ENCODE assay signal across 24 mouse cellular contexts in the genomic region with DNA sequence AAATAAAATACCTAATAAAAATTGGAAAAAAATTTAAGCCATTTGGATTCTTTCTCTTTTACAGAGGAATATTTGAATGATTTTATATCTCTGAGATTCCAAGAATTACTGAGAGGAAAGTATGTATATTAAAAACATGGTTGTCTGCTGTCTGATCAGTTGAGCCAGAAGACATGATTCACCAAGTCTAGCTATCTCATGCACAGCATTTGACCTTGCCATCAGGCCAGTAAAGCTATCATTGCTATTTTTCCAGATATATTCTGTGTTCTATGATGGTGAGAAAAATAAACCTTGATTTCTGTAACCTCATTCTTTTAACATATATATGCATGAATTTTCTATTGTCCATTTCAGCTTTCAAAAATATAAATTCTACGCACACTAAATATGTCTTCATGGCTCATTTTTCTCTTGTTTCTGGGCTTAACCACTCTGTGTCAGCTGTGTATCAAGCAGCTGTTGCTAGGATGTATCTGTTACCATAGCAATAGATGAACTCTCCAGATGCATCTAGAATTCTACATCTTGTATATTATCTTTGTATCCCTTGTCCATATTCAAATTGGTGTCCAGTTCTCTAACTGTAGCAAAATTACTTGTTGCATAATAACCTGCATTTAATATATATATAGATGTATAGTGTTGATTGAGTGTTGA. TPM values are rescaled to one million over a fixed set of nuclear protein-coding genes. Genes with fewer than 3 reads are reported as not detected.
DNase-seq lines count a peak whose midpoint lies in the region; ATAC-seq and TF ChIP-seq lines count a peak whose summit lies in the region.
"Had no signal": no experiment of that assay in that cellular context is flagged by ENCODE, and none has a peak within 500 bp of the region (broad histone marks: within the 10 kb centered on the region; RNA-seq: fewer than 3 reads in every experiment).

No protein-coding gene starts in this region.

- no peak overlapping the region for H3K4me3 ChIP-seq in forebrain, embryonic 14.5 days (ENCODE audit: low read depth, low read length)
- H3K4me3 ChIP-seq in forebrain, embryonic 12.5 days (replicated peaks) = no peak overlapping the region
- H3K4me3 ChIP-seq in hindbrain, postnatal 0 days (ENCODE audit: low read length) = no peak overlapping the region
- no peak overlapping the region for H3K4me3 ChIP-seq in hindbrain, embryonic 10.5 days
- no peak overlapping the region for H3K4me3 ChIP-seq in neural tube, embryonic 15.5 days (replicated peaks)
- H3K4me3 ChIP-seq: embryonic facial prominence, embryonic 13.5 days; heart, embryonic 10.5 days had no signal

- H3K4me2 ChIP-seq in forebrain, embryonic 14.5 days (ENCODE audit: low read length) = no peak overlapping the region
- H3K4me2 ChIP-seq in forebrain, embryonic 12.5 days = no peak overlapping the region
- H3K4me2 ChIP-seq in hindbrain, postnatal 0 days (ENCODE audit: low read depth, low read length) = no peak overlapping the region
- H3K4me2 ChIP-seq in neural tube, embryonic 15.5 days = no peak overlapping the region
- H3K4me2 ChIP-seq: embryonic facial prominence, embryonic 13.5 days had no signal

- no peaks in the 10 kb centered on the region for H3K36me3 ChIP-seq in forebrain, embryonic 14.5 days (ENCODE audit: control insufficient read depth, insufficient read depth, low read length)
- H3K36me3 ChIP-seq in forebrain, embryonic 12.5 days (replicated peaks) = no peaks in the 10 kb centered on the region
- no peaks in the 10 kb centered on the region for H3K36me3 ChIP-seq in hindbrain, postnatal 0 days (ENCODE audit: insufficient read depth, low read length)
- no peaks in the 10 kb centered on the region for H3K36me3 ChIP-seq in hindbrain, embryonic 10.5 days
- H3K36me3 ChIP-seq in neural tube, embryonic 15.5 days = no peaks in the 10 kb centered on the region
- H3K36me3 ChIP-seq: embryonic facial prominence, embryonic 13.5 days; heart, embryonic 10.5 days had no signal

- no peak for ATAC-seq in forebrain, embryonic 14.5 days
- no peak for ATAC-seq in forebrain, embryonic 12.5 days (ENCODE audit: low FRiP score)
- ATAC-seq in hindbrain, postnatal 0 days = peak; percentile 69; the same call in 1 of the 2 replicates
- peak; percentile 69; the same call in 1 of the 2 replicates for ATAC-seq in neural tube, embryonic 15.5 days (ENCODE audit: low FRiP score)
- ATAC-seq: intestine, embryonic 16.5 days had no signal

- no peak for TF ChIP-seq CTCF in hindbrain, postnatal 0 days (IDR thresholded peaks at IDR 0.05; ENCODE audit: low read depth)

- H3K27ac ChIP-seq in forebrain, embryonic 14.5 days (ENCODE audit: low read depth, low read length) = no peak overlapping the region
- H3K27ac ChIP-seq in forebrain, embryonic 12.5 days = no peak overlapping the region
- H3K27ac ChIP-seq in hindbrain, postnatal 0 days = no peak overlapping the region
- no peak overlapping the region for H3K27ac ChIP-seq in hindbrain, embryonic 10.5 days
- no peak overlapping the region for H3K27ac ChIP-seq in neural tube, embryonic 15.5 days (replicated peaks)
- H3K27ac ChIP-seq: embryonic facial prominence, embryonic 13.5 days; heart, embryonic 10.5 days had no signal

- no peaks in the 10 kb centered on the region for H3K27me3 ChIP-seq in forebrain, embryonic 14.5 days (replicated peaks; ENCODE audit: control insufficient read depth, insufficient read depth, low read length)
- no peaks in the 10 kb centered on the region for H3K27me3 ChIP-seq in forebrain, embryonic 12.5 days
- H3K27me3 ChIP-seq in hindbrain, postnatal 0 days (ENCODE audit: insufficient read depth, low read length) = no peaks in the 10 kb centered on the region
- H3K27me3 ChIP-seq in hindbrain, embryonic 10.5 days (ENCODE audit: insufficient read depth, poor library complexity, severe bottlenecking) = no peaks in the 10 kb centered on the region
- H3K27me3 ChIP-seq in neural tube, embryonic 15.5 days (replicated peaks) = no peaks in the 10 kb centered on the region
- H3K27me3 ChIP-seq: embryonic facial prominence, embryonic 13.5 days had no signal

- DNase-seq in forebrain, embryonic 14.5 days (ENCODE audit: low spot score) = peak; percentile 10
- peak; percentile 17 for DNase-seq in hindbrain, postnatal 0 days (ENCODE audit: low spot score)
- no peak for DNase-seq in hindbrain, embryonic 10.5 days (ENCODE audit: low spot score)
- no peak for DNase-seq in neural tube, embryonic 10.5 days (ENCODE audit: extremely low spot score, low spot score)
- DNase-seq in right cerebral cortex, postnatal 4 days = no peak
- DNase-seq: adrenal gland, postnatal 10 days; cerebellum, adult 11-12 months; cerebellum, adult 9-11 months; cerebellum, postnatal 36 days; gastrocnemius, postnatal 10 days; heart, adult 18-20 months had no signal

- H3K4me1 ChIP-seq in forebrain, embryonic 14.5 days (ENCODE audit: control insufficient read depth, insufficient read depth, low read length) = no peaks in the 10 kb centered on the region
- H3K4me1 ChIP-seq in forebrain, embryonic 12.5 days = no peaks in the 10 kb centered on the region
- H3K4me1 ChIP-seq in hindbrain, postnatal 0 days (ENCODE audit: insufficient read depth, low read length) = no peaks in the 10 kb centered on the region
- no peaks in the 10 kb centered on the region for H3K4me1 ChIP-seq in hindbrain, embryonic 10.5 days (replicated peaks)
- no peaks in the 10 kb centered on the region for H3K4me1 ChIP-seq in neural tube, embryonic 15.5 days
- H3K4me1 ChIP-seq: embryonic facial prominence, embryonic 13.5 days; heart, embryonic 10.5 days had no signal

- 95% methylated on average over 1 of the region's 1 CpGs for WGBS in forebrain, embryonic 14.5 days
- 93% methylated on average over 1 of the region's 1 CpGs for WGBS in forebrain, embryonic 12.5 days
- WGBS in hindbrain, postnatal 0 days = 71% methylated on average over 1 of the region's 1 CpGs
- whole genome bisulfite sequencing in hindbrain, embryonic 10.5 days = 98% methylated on average over 1 of the region's 1 CpGs
- WGBS in neural tube, embryonic 15.5 days = 76% methylated on average over 1 of the region's 1 CpGs

- no peaks in the 10 kb centered on the region for H3K9me3 ChIP-seq in forebrain, embryonic 14.5 days (replicated peaks; ENCODE audit: control insufficient read depth, low read length)
- H3K9me3 ChIP-seq in forebrain, embryonic 12.5 days = no peaks in the 10 kb centered on the region
- no peaks in the 10 kb centered on the region for H3K9me3 ChIP-seq in hindbrain, postnatal 0 days (ENCODE audit: low read length)
- H3K9me3 ChIP-seq in hindbrain, embryonic 10.5 days = no peaks in the 10 kb centered on the region
- H3K9me3 ChIP-seq in neural tube, embryonic 15.5 days (replicated peaks) = no peaks in the 10 kb centered on the region
- H3K9me3 ChIP-seq: embryonic facial prominence, embryonic 13.5 days; heart, embryonic 10.5 days had no signal

- H3K9ac ChIP-seq in forebrain, embryonic 14.5 days (ENCODE audit: low read length) = no peak overlapping the region
- no peak overlapping the region for H3K9ac ChIP-seq in forebrain, embryonic 12.5 days
- H3K9ac ChIP-seq in hindbrain, postnatal 0 days (replicated peaks; ENCODE audit: low read length) = no peak overlapping the region
- no peak overlapping the region for H3K9ac ChIP-seq in neural tube, embryonic 15.5 days (replicated peaks)
- H3K9ac ChIP-seq: embryonic facial prominence, embryonic 13.5 days had no signal

RNA-seq across cellular contexts. Expression of gene Oprm1, which starts 53.0 kb away (rescaled TPM):
- polyA plus RNA-seq in forebrain, embryonic 14.5 days (2014; fragmentation: Nextera tagmentation; extraction: Ambion mirVana) = 0.62 and 1.7 TPM in 2 replicates
- polyA plus RNA-seq in forebrain, embryonic 12.5 days (2016; fragmentation: Nextera tagmentation; extraction: Ambion mirVana) = 0.45 and 0.72 TPM in 2 replicates
- 12.4 and 13.8 TPM in 2 replicates for total RNA-seq in hindbrain, postnatal 0 days (2014; rRNA removed)
- polyA plus RNA-seq in hindbrain, postnatal 0 days (2015; fragmentation: Nextera tagmentation; extraction: Ambion mirVana) = 2.1 and 2.2 TPM in 2 replicates
- 0.44 TPM in 1 of 2 replicates, not detected in the other for polyA plus RNA-seq in hindbrain, embryonic 10.5 days (2016; fragmentation: Nextera tagmentation; extraction: Ambion mirVana)
- 3.3 and 3.4 TPM in 2 replicates for polyA plus RNA-seq in neural tube, embryonic 15.5 days (2015; fragmentation: Nextera tagmentation; extraction: Ambion mirVana)
- total RNA-seq: gastrocnemius, postnatal 10 days; gastrocnemius, postnatal 4 days; heart, adult 18-20 months; heart, postnatal 10 days; hematopoietic stem cell, adult 5-6 weeks; MEL had no signal
- polyA plus RNA-seq: C2C12; embryonic facial prominence, embryonic 13.5 days; heart, embryonic 10.5 days; heart, embryonic 14.5 days had no signal

RNA-seq across cellular contexts. Expression of gene Gm10945, which starts 56.2 kb away (rescaled TPM):
- not detected in 2 replicates for polyA plus RNA-seq in forebrain, embryonic 14.5 days (2014; fragmentation: Nextera tagmentation; extraction: Ambion mirVana)
- polyA plus RNA-seq in forebrain, embryonic 12.5 days (2016; fragmentation: Nextera tagmentation; extraction: Ambion mirVana) = not detected in 2 replicates
- total RNA-seq in hindbrain, postnatal 0 days (2014; rRNA removed) = not detected in 2 replicates
- polyA plus RNA-seq in hindbrain, postnatal 0 days (2015; fragmentation: Nextera tagmentation; extraction: Ambion mirVana) = not detected in 2 replicates
- not detected in 2 replicates for polyA plus RNA-seq in hindbrain, embryonic 10.5 days (2016; fragmentation: Nextera tagmentation; extraction: Ambion mirVana)
- not detected in 2 replicates for polyA plus RNA-seq in neural tube, embryonic 15.5 days (2015; fragmentation: Nextera tagmentation; extraction: Ambion mirVana)
- total RNA-seq: adrenal gland, postnatal 10 days; adrenal gland, postnatal 4 days; gastrocnemius, postnatal 10 days; gastrocnemius, postnatal 4 days; heart, adult 18-20 months; heart, postnatal 10 days; hematopoietic stem cell, adult 5-6 weeks; MEL had no signal
- polyA plus RNA-seq: C2C12; embryonic facial prominence, embryonic 13.5 days; frontal cortex, adult 2 months; heart, embryonic 10.5 days; heart, embryonic 14.5 days; intestine, embryonic 16.5 days had no signal

Comparison
In these comparisons a context has a peak if more than half of its experiments do, and no peak if none do; other contexts are left out.
1. DNase-seq: peak in forebrain, embryonic 14.5 days (single experiment) and hindbrain, postnatal 0 days (single experiment); none in hindbrain, embryonic 10.5 days (single experiment), neural tube, embryonic 10.5 days (single experiment) and right cerebral cortex, postnatal 4 days (single experiment).
2. ATAC-seq: peak in hindbrain, postnatal 0 days (single experiment) and neural tube, embryonic 15.5 days (single experiment); none in forebrain, embryonic 14.5 days (single experiment) and forebrain, embryonic 12.5 days (single experiment).